Mouse (Mus musculus): ENCODE results near the gene Rps28.

Rps28 gene

DNA sequence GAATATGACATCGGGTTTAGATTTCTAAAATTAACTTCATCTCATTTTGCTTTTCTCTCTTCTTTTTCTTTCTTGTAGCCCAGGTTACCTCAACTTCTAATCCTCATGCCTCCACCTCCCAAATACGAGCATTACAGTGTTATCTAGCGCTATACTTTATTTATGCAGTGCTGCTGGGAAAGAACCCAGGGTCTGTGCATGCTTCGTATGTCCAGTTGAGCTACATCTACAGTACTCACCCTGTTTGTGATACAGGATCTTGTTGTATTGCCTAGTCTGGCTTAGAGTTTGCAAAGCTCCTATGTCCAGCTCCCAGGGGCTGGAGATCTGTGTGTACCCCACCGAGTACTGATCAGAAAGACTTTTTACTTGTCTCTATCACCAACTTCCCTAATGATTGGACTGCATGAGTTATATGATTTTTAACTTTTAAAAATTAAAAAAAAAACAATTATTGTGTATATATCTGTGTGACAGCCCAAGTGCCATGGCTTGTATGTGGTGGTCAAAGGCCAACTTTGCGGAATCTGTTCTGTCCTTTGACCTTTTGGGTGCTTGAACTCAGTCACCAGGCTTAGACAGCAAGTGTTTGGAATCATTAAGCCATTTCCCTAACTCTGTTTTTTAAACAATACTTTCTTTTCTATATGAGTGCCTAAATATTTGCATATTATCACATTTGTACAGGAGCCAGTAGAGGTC, 50.3 kb downstream of the Rps28 start:
- in situ Hi-C loops (cut with MboI, MseI): no loop called here

GRCm38 (mm10) chr17:33773426-33773825, 50.9 kb downstream of the Rps28 start:
- in situ Hi-C loops (cut with MboI, MseI): no loop called here

GRCm38 (mm10) chr17:33771617-33772016, 52.7 kb downstream of the Rps28 start:
- in situ Hi-C loops (cut with MboI, MseI): no loop called here

All from T-helper 17 cell (primary cell).